Mouse (Mus musculus) midbrain, embryonic 14.5 days (tissue): ENCODE results near the gene Mrgbp. TPM values are rescaled to one million over a fixed set of nuclear protein-coding genes. Genes with fewer than 3 reads are reported as not detected.

ENCODE experiments used
- ATAC-seq: fragments of 200-750 bp; cut with Nextera tagmentation; 2 replicates; pipeline ENCODE4 v1.8.0; 2017; ENCODE audit warnings: moderate number of reproducible peaks, moderate library complexity; ENCODE audit not compliant: low FRiP score, low TSS enrichment
- DNase-seq: peaks from one replicate; pipeline ENCODE4 v3.0.0-alpha.2; 2015
- H3K27ac ChIP-seq: fragments of 300-500 bp; sonication (generic); replicated peaks from 2 replicates; pipeline ENCODE4 v1.5.1; 2014; ENCODE audit warnings: mild to moderate bottlenecking, low read depth, low read length, moderate library complexity
- H3K27me3 ChIP-seq: fragments of 300-500 bp; sonication (generic); 2 replicates; pipeline ENCODE4 v1.6.1; 2014; ENCODE audit warnings: low read length, control low read depth, mixed read lengths; ENCODE audit not compliant: control insufficient read depth, insufficient read depth
- H3K36me3 ChIP-seq: fragments of 300-500 bp; sonication (generic); 2 replicates; pipeline ENCODE4 v1.6.1; 2014; ENCODE audit warnings: low read length, control low read depth; ENCODE audit not compliant: control insufficient read depth, insufficient read depth
- H3K4me1 ChIP-seq: fragments of 300-500 bp; sonication (generic); 2 replicates; pipeline ENCODE4 v1.6.1; 2014; ENCODE audit warnings: mild to moderate bottlenecking, antibody characterized with exemption, low read length, control low read depth; ENCODE audit not compliant: control insufficient read depth, insufficient read depth
- H3K4me2 ChIP-seq: fragments of 300-500 bp; sonication (generic); 2 replicates; pipeline ENCODE4 v1.6.1; 2014; ENCODE audit warnings: mild to moderate bottlenecking, low read length, moderate library complexity
- H3K4me3 ChIP-seq: fragments of 300-500 bp; sonication (generic); replicated peaks from 2 replicates; pipeline ENCODE4 v1.5.1; 2014; ENCODE audit warnings: low read depth, low read length
- H3K9ac ChIP-seq: fragments of 300-500 bp; sonication (generic); replicated peaks from 2 replicates; pipeline ENCODE4 v1.6.1; 2014; ENCODE audit warnings: mild to moderate bottlenecking, low read length, moderate library complexity
- H3K9me3 ChIP-seq: fragments of 300-500 bp; sonication (generic); 2 replicates; pipeline ENCODE4 v1.6.1; 2016; ENCODE audit warnings: low read length, control low read depth, mixed read lengths; ENCODE audit not compliant: control insufficient read depth
- WGBS: fragments of 180-500 bp; shearing (Covaris S2); extraction: QIAGEN DNeasy Blood & Tissue Kit; methylation state at CpG from one replicate; pipeline ENCODE4 v1.1.7; 2014; 5-methylcytosine and 5-hydroxymethylcytosine counted together
- polyA plus RNA-seq: library from polyadenylated mRNA; unstranded; fragments of >200 nt; fragmentation: Nextera tagmentation; extraction: Ambion mirVana; gene quantifications from 2 replicates; pipeline ENCODE4 v1.2.1, GENCODE M21; 2014

Mrgbp gene
- polyA plus RNA-seq, 1 experiment from 2014 or later = 49.5 TPM

DNA sequence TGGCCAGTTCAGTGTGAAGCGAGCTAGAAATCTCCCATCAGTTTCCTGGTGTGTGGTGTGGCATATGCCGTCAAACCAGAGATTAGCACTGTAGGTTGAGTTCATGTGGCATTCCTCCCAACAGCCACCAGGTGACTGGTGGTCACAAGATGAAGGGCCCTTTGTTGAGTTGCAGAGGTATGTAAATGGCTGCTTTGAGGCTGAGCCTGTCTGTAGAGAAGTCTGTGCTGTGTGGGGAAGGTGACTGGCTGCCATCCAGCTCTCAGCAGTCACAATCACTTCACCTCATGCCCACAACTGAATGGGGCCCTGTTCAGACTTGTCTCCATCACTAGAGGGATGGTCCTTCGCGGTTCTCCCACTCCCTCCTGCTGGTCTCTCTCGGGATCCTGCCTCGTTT lies 23.7 kb downstream of the Mrgbp start:
- WGBS = 58% methylated on average over 6 of the region's 6 CpGs
- H3K9ac ChIP-seq = no peak overlapping the region
- DNase-seq = no peak
- H3K27ac ChIP-seq = no peak overlapping the region
- no peak for ATAC-seq
- no peak overlapping the region for H3K4me2 ChIP-seq
- H3K4me3 ChIP-seq = no peak overlapping the region
- H3K4me1 ChIP-seq = peaks cover 4% of the 10 kb centered on the region; the same call in 1 of the 2 replicates
- H3K9me3 ChIP-seq = no peaks in the 10 kb centered on the region
- H3K36me3 ChIP-seq = no peaks in the 10 kb centered on the region
- H3K27me3 ChIP-seq = no peaks in the 10 kb centered on the region

DNA sequence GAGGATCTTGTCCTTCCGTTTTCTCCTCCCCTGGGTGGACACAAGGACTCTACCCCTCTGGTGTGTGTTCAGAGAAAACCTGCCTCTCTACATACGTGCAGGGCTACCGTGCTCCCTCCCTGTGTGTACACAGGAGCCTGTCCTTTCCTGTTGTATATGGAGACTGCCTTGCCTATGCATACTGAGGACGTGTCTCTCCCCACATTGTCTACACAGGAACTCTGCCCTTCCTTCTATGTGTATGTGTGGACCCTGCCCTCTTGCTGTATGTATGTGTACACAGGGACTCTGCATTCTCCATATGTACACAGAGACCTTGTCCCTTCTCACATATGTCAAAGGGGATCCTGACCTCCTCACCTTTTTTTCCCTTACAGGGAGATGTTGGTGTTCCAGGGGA lies 29.2 kb downstream of the Mrgbp start:
- H3K4me1 ChIP-seq = no peaks in the 10 kb centered on the region
- 84% methylated on average over 4 of the region's 4 CpGs for WGBS
- H3K4me3 ChIP-seq = no peak overlapping the region
- H3K36me3 ChIP-seq = no peaks in the 10 kb centered on the region
- no peak overlapping the region for H3K27ac ChIP-seq
- H3K4me2 ChIP-seq = no peak overlapping the region
- H3K9me3 ChIP-seq = no peaks in the 10 kb centered on the region
- ATAC-seq (no peak), DNase-seq (no peak)
- H3K27me3 ChIP-seq = no peaks in the 10 kb centered on the region
- H3K9ac ChIP-seq = no peak overlapping the region

GRCm38 (mm10) chr2:180611882-180612281 lies 30.8 kb downstream of the Mrgbp start:
- Histone ChIP-seq H3K4me3 (no peak overlapping the region), H3K9ac (no peak overlapping the region), H3K4me2 (no peak overlapping the region), H3K27ac (no peak overlapping the region), H3K36me3 (no peaks in the 10 kb centered on the region), H3K9me3 (no peaks in the 10 kb centered on the region), H3K4me1 (no peaks in the 10 kb centered on the region), H3K27me3 (no peaks in the 10 kb centered on the region)
- ATAC-seq (no peak), DNase-seq (no peak)
- WGBS = 83% methylated on average over 2 of the region's 2 CpGs

Other genes starting within 250 kb of the Mrgbp start
- not detected in 2 replicates for gene Gata5, start 246.6 kb upstream of the Mrgbp start, polyA plus RNA-seq
- 1.0 and 1.1 TPM in 2 replicates for gene Slco4a1, start 125.1 kb upstream of the Mrgbp start, polyA plus RNA-seq
- gene Ntsr1, start 81.3 kb upstream of the Mrgbp start, polyA plus RNA-seq = 0.89 and 1.3 TPM in 2 replicates
- gene Ogfr, start 7.9 kb downstream of the Mrgbp start, polyA plus RNA-seq = 97.7 and 105 TPM in 2 replicates
- gene Col9a3, start 16.5 kb downstream of the Mrgbp start, polyA plus RNA-seq = 26.6 and 27.7 TPM in 2 replicates
- gene Tcfl5, start 61.4 kb downstream of the Mrgbp start, polyA plus RNA-seq = 0.42 and 0.53 TPM in 2 replicates
- gene Dido1, start 128.7 kb downstream of the Mrgbp start, polyA plus RNA-seq = 31.2 and 38.1 TPM in 2 replicates
- 51.8 and 64.9 TPM in 2 replicates for gene Gid8, start 128.8 kb downstream of the Mrgbp start, polyA plus RNA-seq
- gene Slc17a9, start 144.0 kb downstream of the Mrgbp start, polyA plus RNA-seq = 0.12 TPM in 1 of 2 replicates, not detected in the other
- gene Bhlhe23, start 195.6 kb downstream of the Mrgbp start, polyA plus RNA-seq = 20.1 and 21.3 TPM in 2 replicates